Mouse (Mus musculus) intestine, postnatal 0 days (tissue): ENCODE results near the gene Ppip5k2. TPM values are rescaled to one million over a fixed set of nuclear protein-coding genes. Genes with fewer than 3 reads are reported as not detected.

Experiments used
- ATAC-seq: fragments of 200-750 bp; cut with Nextera tagmentation; 2 replicates; pipeline ENCODE4 v1.8.0; 2017; ENCODE audit warnings: mild to moderate bottlenecking, moderate TSS enrichment, moderate library complexity
- H3K27ac ChIP-seq: fragments of 300-500 bp; sonication (generic); 2 replicates; pipeline ENCODE4 v1.5.1; 2014; ENCODE audit warnings: mild to moderate bottlenecking, low read depth, low read length, moderate library complexity
- H3K27me3 ChIP-seq: fragments of 300-500 bp; sonication (generic); replicated peaks from 2 replicates; pipeline ENCODE4 v1.6.1; 2014; ENCODE audit warnings: low read length, mixed read lengths; ENCODE audit not compliant: control insufficient read depth, insufficient read depth
- H3K36me3 ChIP-seq: fragments of 300-500 bp; sonication (generic); 2 replicates; pipeline ENCODE4 v1.6.1; 2014; ENCODE audit warnings: mild to moderate bottlenecking, moderate library complexity; ENCODE audit not compliant: control insufficient read depth, insufficient read depth
- H3K4me1 ChIP-seq: fragments of 300-500 bp; sonication (generic); replicated peaks from 2 replicates; pipeline ENCODE4 v1.6.1; 2014; ENCODE audit warnings: antibody characterized with exemption, low read length, mixed read lengths; ENCODE audit not compliant: control insufficient read depth, insufficient read depth
- H3K4me2 ChIP-seq: fragments of 300-500 bp; sonication (generic); replicated peaks from 2 replicates; pipeline ENCODE4 v1.6.1; 2014; ENCODE audit warnings: low read depth, mild to moderate bottlenecking, moderate library complexity
- H3K4me3 ChIP-seq: fragments of 300-500 bp; sonication (generic); 2 replicates; pipeline ENCODE4 v1.5.1; 2014; ENCODE audit warnings: low read depth, low read length
- H3K9ac ChIP-seq: fragments of 300-500 bp; sonication (generic); 2 replicates; pipeline ENCODE4 v1.6.1; 2014; ENCODE audit warnings: mild to moderate bottlenecking, low read depth, low read length
- H3K9me3 ChIP-seq: fragments of 300-500 bp; sonication (generic); 2 replicates; pipeline ENCODE4 v1.6.1; 2016; ENCODE audit warnings: mixed run types; ENCODE audit not compliant: control insufficient read depth
- CTCF ChIP-seq: sonication (generic); IDR thresholded peaks from 2 replicates; pipeline ENCODE4 v1.5.1; 2016; ENCODE audit warnings: low read depth, mild to moderate bottlenecking, control low read depth, antibody characterized with exemption, moderate library complexity
- WGBS: fragments of 180-500 bp; shearing (Covaris S2); extraction: QIAGEN DNeasy Blood & Tissue Kit; methylation state at CpG from one replicate; pipeline ENCODE4 v1.1.7; 2014; 5-methylcytosine and 5-hydroxymethylcytosine counted together
- polyA plus RNA-seq: library from polyadenylated mRNA; unstranded; fragments of >200 nt; fragmentation: Nextera tagmentation; extraction: Ambion mirVana; gene quantifications from 2 replicates; pipeline ENCODE4 v1.2.1, GENCODE M21; 2015

Gene Ppip5k2
- polyA plus RNA-seq, 1 experiment from 2014 or later: 19.7 TPM

GRCm38 (mm10) chr1:97660687-97661405 lies 109.4 kb downstream of the Ppip5k2 start:
- H3K9ac ChIP-seq: peak overlapping the region; percentile 74
- no peaks in the 10 kb centered on the region for H3K9me3 ChIP-seq
- peak; percentile 52 for TF ChIP-seq CTCF
- peak overlapping the region; percentile 82 for H3K4me3 ChIP-seq
- H3K36me3 ChIP-seq: no peaks in the 10 kb centered on the region
- H3K4me1 ChIP-seq: no peaks in the 10 kb centered on the region
- under 1% methylated on average over 61 of the region's 93 CpGs for WGBS
- peak overlapping the region; percentile 87 for H3K4me2 ChIP-seq
- peak overlapping the region; percentile 91 for H3K27ac ChIP-seq
- no peaks in the 10 kb centered on the region for H3K27me3 ChIP-seq
- ATAC-seq: peak; percentile 52

DNA sequence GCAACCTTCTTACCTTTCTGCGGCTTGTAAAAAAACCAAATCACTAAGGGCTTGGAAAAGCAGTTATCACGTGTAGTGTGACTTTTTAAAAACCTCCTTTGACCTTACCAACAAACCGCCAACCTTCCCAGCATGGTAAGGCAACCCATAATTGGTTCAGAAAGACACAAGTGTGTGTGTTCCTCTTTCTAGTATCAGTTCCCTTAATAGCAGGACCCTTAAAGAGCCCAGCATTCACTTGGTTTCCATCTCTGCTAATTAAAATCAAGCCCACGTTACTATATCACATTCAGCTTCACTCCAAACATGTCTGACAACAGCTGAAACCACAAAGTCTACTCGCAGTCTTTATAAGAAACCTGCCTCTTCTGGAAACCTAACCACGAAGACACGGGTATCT lies 110.8 kb downstream of the Ppip5k2 start:
- no peak for TF ChIP-seq CTCF
- Histone ChIP-seq H3K9ac (no peak overlapping the region), H3K4me1 (no peaks in the 10 kb centered on the region), H3K27me3 (no peaks in the 10 kb centered on the region), H3K9me3 (no peaks in the 10 kb centered on the region), H3K27ac (no peak overlapping the region), H3K36me3 (no peaks in the 10 kb centered on the region), H3K4me2 (peak overlapping the region; percentile 87), H3K4me3 (no peak overlapping the region)
- 79% methylated on average over 7 of the region's 7 CpGs for WGBS
- no peak for ATAC-seq

DNA sequence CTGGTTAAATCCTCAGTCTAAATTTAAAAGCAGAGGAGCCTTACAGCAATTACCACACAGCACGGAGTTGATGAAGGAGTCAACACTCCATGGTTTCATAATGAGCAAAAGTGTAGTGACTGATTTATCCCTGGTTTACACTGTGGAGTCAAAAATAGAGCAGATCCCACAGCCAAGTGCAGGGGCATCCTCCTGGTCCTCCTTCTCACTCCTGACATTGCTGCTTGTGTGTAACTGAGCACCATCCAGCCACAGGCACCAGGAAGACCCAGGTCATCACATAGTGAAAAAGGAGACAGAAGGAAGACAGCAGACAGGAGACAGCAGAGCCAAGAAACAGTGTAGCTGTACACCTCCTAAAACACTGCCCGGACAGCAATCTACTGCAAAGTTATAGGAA lies 112.4 kb downstream of the Ppip5k2 start:
- Histone ChIP-seq H3K9me3 (no peaks in the 10 kb centered on the region), H3K27ac (no peak overlapping the region), H3K4me3 (no peak overlapping the region), H3K4me1 (no peaks in the 10 kb centered on the region), H3K4me2 (no peak overlapping the region), H3K27me3 (no peaks in the 10 kb centered on the region), H3K9ac (no peak overlapping the region), H3K36me3 (no peaks in the 10 kb centered on the region)
- no peak for TF ChIP-seq CTCF
- 80% methylated on average over 2 of the region's 2 CpGs for whole genome bisulfite sequencing
- no peak for ATAC-seq

GRCm38 (mm10) chr1:97657201-97657600 lies 113.0 kb downstream of the Ppip5k2 start:
- Histone ChIP-seq H3K36me3 (no peaks in the 10 kb centered on the region), H3K27me3 (no peaks in the 10 kb centered on the region), H3K9me3 (no peaks in the 10 kb centered on the region), H3K4me3 (no peak overlapping the region), H3K4me2 (no peak overlapping the region), H3K9ac (no peak overlapping the region), H3K4me1 (no peaks in the 10 kb centered on the region), H3K27ac (no peak overlapping the region)
- 30% methylated on average over 2 of the region's 2 CpGs for WGBS
- TF ChIP-seq CTCF: no peak
- no peak for ATAC-seq

Other genes with a start within 250 kb of the Ppip5k2 start
- 29.5 and 30.2 TPM in 2 replicates for gene D1Ertd622e, start 108.3 kb downstream of the Ppip5k2 start, polyA plus RNA-seq
- gene Gin1, start 239 bp downstream of the Ppip5k2 start, polyA plus RNA-seq: 12.4 and 14.5 TPM in 2 replicates